Mouse (Mus musculus): ENCODE results near the gene Myh1.

The Myh1 gene

GRCm38 (mm10) chr11:67235639-67236358, 35.9 kb downstream of the Myh1 start:
- ATAC-seq (ENCODE audit: low TSS enrichment), result peak; percentile 78; the same call in 1 of the 2 replicates

DNA sequence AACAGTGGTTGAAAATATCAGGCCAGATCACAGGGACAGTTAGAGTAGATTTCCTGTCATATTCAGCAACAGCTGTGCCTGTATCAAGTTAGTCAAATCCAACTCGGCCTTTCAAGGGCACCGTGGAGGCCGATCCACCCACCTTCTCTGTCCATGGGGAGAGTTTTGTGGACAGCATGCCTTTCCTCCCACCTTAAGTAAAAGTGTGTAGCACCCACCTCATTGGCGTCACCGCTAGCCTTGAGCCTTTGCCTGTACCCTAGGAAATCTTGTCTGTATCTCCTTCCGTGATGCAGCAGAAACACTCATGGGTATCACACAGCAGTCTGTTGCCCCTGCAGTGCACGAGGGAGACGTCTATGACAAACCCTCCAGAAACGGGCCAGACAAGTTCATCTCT, 36.9 kb downstream of the Myh1 start:
- ATAC-seq (ENCODE audit: low TSS enrichment), result no peak

GRCm38 (mm10) chr11:67237481-67238079, 37.7 kb downstream of the Myh1 start, which contains the start of gene Myh4:
TSS of gene Myh4 (plus strand) at chr11:67238029.
- ATAC-seq (ENCODE audit: low TSS enrichment), result 0 out of 2 replicates have a peak, but pooled peaks have one; percentile 17

GRCm38 (mm10) chr11:67241051-67241450, 41.2 kb downstream of the Myh1 start:
- ATAC-seq (ENCODE audit: low TSS enrichment), result no peak

GRCm38 (mm10) chr11:67253691-67254090, 53.8 kb downstream of the Myh1 start:
- ATAC-seq (ENCODE audit: low TSS enrichment), result peak; percentile 93

GRCm38 (mm10) chr11:67257048-67257447, 57.2 kb downstream of the Myh1 start:
- ATAC-seq (ENCODE audit: low TSS enrichment), result no peak

- ATAC-seq (ENCODE audit: low TSS enrichment), result no peak
These were observed 61.1 kb downstream of the Myh1 start for GRCm38 (mm10) chr11:67260956-67261355.

Data from frontal cortex, adult (tissue).